Mouse (Mus musculus) cerebral cortex, adult 2 months (tissue): ENCODE results near the gene Csnk1g2.

ENCODE experiments used
- WGBS: fragments of 180-500 bp; shearing (Covaris S2); methylation state at CpG from one replicate; pipeline ENCODE4 v1.1.7; 2018; 5-methylcytosine and 5-hydroxymethylcytosine counted together

Gene Csnk1g2

GRCm38 (mm10) chr10:80679556-80680259 is 57.1 kb downstream of the Csnk1g2 start:
- WGBS, result 66% methylated on average over 9 of the region's 9 CpGs

- WGBS, result 82% methylated on average over 2 of the region's 2 CpGs
Observed at GRCm38 (mm10) chr10:80680260-80680696, 57.6 kb downstream of the Csnk1g2 start.

- 94% methylated on average over 6 of the region's 6 CpGs for WGBS
Observed at GRCm38 (mm10) chr10:80682003-80682402, 59.4 kb downstream of the Csnk1g2 start.

- WGBS, result 89% methylated on average over 1 of the region's 1 CpGs
Observed at GRCm38 (mm10) chr10:80683647-80684046, 61.0 kb downstream of the Csnk1g2 start.

GRCm38 (mm10) chr10:80684214-80684613 is 61.6 kb downstream of the Csnk1g2 start:
- 60% methylated on average over 6 of the region's 6 CpGs for WGBS

GRCm38 (mm10) chr10:80684984-80685383 is 62.3 kb downstream of the Csnk1g2 start:
- 90% methylated on average over 4 of the region's 4 CpGs for WGBS

GRCm38 (mm10) chr10:80686617-80687016 is 64.0 kb downstream of the Csnk1g2 start:
- WGBS, result 91% methylated on average over 3 of the region's 3 CpGs

- 28% methylated on average over 5 of the region's 5 CpGs for WGBS
Observed at GRCm38 (mm10) chr10:80687850-80688249, 65.2 kb downstream of the Csnk1g2 start.
